Mouse (Mus musculus): ENCODE results near the gene Jade1.

- TF ChIP-seq GATA1 (IDR thresholded peaks at IDR 0.05; ENCODE audit: borderline replicate concordance, low read length) (no peak), FLI1 (IDR thresholded peaks at IDR 0.05; ENCODE audit: low read length) (no peak)
These were observed 28.1 kb downstream of the Jade1 start for GRCm38 (mm10) chr3:41583621-41584020.

All from megakaryocyte, embryonic 14.5 days (primary cell).